Mouse (Mus musculus) forebrain, embryonic 13.5 days (tissue): ENCODE results near the gene Irs1. TPM values are rescaled to one million over a fixed set of nuclear protein-coding genes. Genes with fewer than 3 reads are reported as not detected.

Experiments
- ATAC-seq: fragments of 200-750 bp; cut with Nextera tagmentation; 2 replicates; pipeline ENCODE4 v1.8.0; 2017
- H3K27ac ChIP-seq: fragments of 300-500 bp; sonication (generic); 2 replicates; pipeline ENCODE4 v1.5.1; 2015; ENCODE audit warnings: inconsistent platforms, mild to moderate bottlenecking, moderate library complexity
- H3K27me3 ChIP-seq: fragments of 300-500 bp; sonication (generic); 2 replicates; pipeline ENCODE4 v1.6.1; 2015; ENCODE audit warnings: mild to moderate bottlenecking, inconsistent platforms
- H3K36me3 ChIP-seq: fragments of 300-500 bp; sonication (generic); 2 replicates; pipeline ENCODE4 v1.6.1; 2015; ENCODE audit warnings: mild to moderate bottlenecking, inconsistent platforms; ENCODE audit not compliant: poor library complexity, severe bottlenecking
- H3K4me1 ChIP-seq: fragments of 300-500 bp; sonication (generic); 2 replicates; pipeline ENCODE4 v1.6.1; 2015; ENCODE audit warnings: inconsistent platforms
- H3K4me2 ChIP-seq: fragments of 300-500 bp; sonication (generic); 2 replicates; pipeline ENCODE4 v1.6.1; 2015; ENCODE audit warnings: inconsistent platforms, mild to moderate bottlenecking, moderate library complexity
- H3K4me3 ChIP-seq: fragments of 300-500 bp; sonication (generic); 2 replicates; pipeline ENCODE4 v1.5.1; 2015; ENCODE audit warnings: mild to moderate bottlenecking, inconsistent platforms
- H3K9ac ChIP-seq: fragments of 300-500 bp; sonication (generic); 2 replicates; pipeline ENCODE4 v1.6.1; 2015; ENCODE audit warnings: mild to moderate bottlenecking, inconsistent platforms
- H3K9me3 ChIP-seq: fragments of 300-500 bp; sonication (generic); replicated peaks from 2 replicates; pipeline ENCODE4 v1.6.1; 2016; ENCODE audit warnings: inconsistent platforms
- WGBS: fragments of 180-500 bp; shearing (Covaris S2); methylation state at CpG from one replicate; pipeline ENCODE4 v1.1.7; 2015; 5-methylcytosine and 5-hydroxymethylcytosine counted together
- polyA plus RNA-seq: library from polyadenylated mRNA; unstranded; fragments of >200 nt; fragmentation: Nextera tagmentation; extraction: Ambion mirVana; gene quantifications from 2 replicates; pipeline ENCODE4 v1.2.1, GENCODE M21; 2015

Gene Irs1
- polyA plus RNA-seq, 1 experiment from 2014 or later = 9.0 TPM

- H3K4me1 ChIP-seq = no peaks in the 10 kb centered on the region
- ATAC-seq = no peak
- no peaks in the 10 kb centered on the region for H3K9me3 ChIP-seq
- no peak overlapping the region for H3K4me3 ChIP-seq
- no peaks in the 10 kb centered on the region for H3K27me3 ChIP-seq
- H3K27ac ChIP-seq = no peak overlapping the region
- peaks cover 23% of the 10 kb centered on the region for H3K36me3 ChIP-seq
- no peak overlapping the region for H3K9ac ChIP-seq
- no peak overlapping the region for H3K4me2 ChIP-seq
- WGBS = 87% methylated on average over 3 of the region's 3 CpGs
Observed at GRCm38 (mm10) chr1:82239409-82240201, 51.6 kb downstream of the Irs1 start.

- H3K36me3 ChIP-seq = peaks cover 31% of the 10 kb centered on the region
- ATAC-seq = no peak
- WGBS = 76% methylated on average over 4 of the region's 4 CpGs
- H3K27ac ChIP-seq = no peak overlapping the region
- H3K9ac ChIP-seq = no peak overlapping the region
- H3K4me3 ChIP-seq = no peak overlapping the region
- H3K9me3 ChIP-seq = no peaks in the 10 kb centered on the region
- H3K4me2 ChIP-seq = no peak overlapping the region
- H3K4me1 ChIP-seq = no peaks in the 10 kb centered on the region
- no peaks in the 10 kb centered on the region for H3K27me3 ChIP-seq
Observed at GRCm38 (mm10) chr1:82238245-82238644, 53.0 kb downstream of the Irs1 start.

- H3K9me3 ChIP-seq = no peaks in the 10 kb centered on the region
- no peak overlapping the region for H3K27ac ChIP-seq
- no peak overlapping the region for H3K4me3 ChIP-seq
- peaks cover 31% of the 10 kb centered on the region for H3K36me3 ChIP-seq
- H3K4me1 ChIP-seq = no peaks in the 10 kb centered on the region
- no peak overlapping the region for H3K9ac ChIP-seq
- no peak overlapping the region for H3K4me2 ChIP-seq
- ATAC-seq = no peak
- H3K27me3 ChIP-seq = no peaks in the 10 kb centered on the region
- WGBS = 64% methylated on average over 3 of the region's 3 CpGs
Observed at GRCm38 (mm10) chr1:82235455-82236104, 55.6 kb downstream of the Irs1 start.

GRCm38 (mm10) chr1:82234616-82235015 is 56.6 kb downstream of the Irs1 start:
- no peaks in the 10 kb centered on the region for H3K27me3 ChIP-seq
- ATAC-seq = no peak
- H3K9me3 ChIP-seq = no peaks in the 10 kb centered on the region
- WGBS = 91% methylated on average over 3 of the region's 3 CpGs
- H3K27ac ChIP-seq = no peak overlapping the region
- H3K4me2 ChIP-seq = no peak overlapping the region
- H3K4me1 ChIP-seq = no peaks in the 10 kb centered on the region
- H3K9ac ChIP-seq = no peak overlapping the region
- no peak overlapping the region for H3K4me3 ChIP-seq
- peaks cover 31% of the 10 kb centered on the region for H3K36me3 ChIP-seq

GRCm38 (mm10) chr1:82232812-82233211 is 58.4 kb downstream of the Irs1 start, which contains the start of gene Gm9747:
Gene Gm9747 (plus strand): TSS chr1:82233112.
- Histone ChIP-seq H3K27ac (no peak within 1 kb of the TSS), H3K4me3 (no peak within 1 kb of the TSS), H3K9ac (no peak within 1 kb of the TSS), H3K4me1 (no peaks in the 10 kb centered on the region), H3K9me3 (no peaks in the 10 kb centered on the region), H3K4me2 (no peak within 1 kb of the TSS), H3K36me3 (peaks cover 27% of the 10 kb centered on the region), H3K27me3 (no peaks in the 10 kb centered on the region)
- no peak for ATAC-seq
- 92% methylated on average over 3 of the region's 3 CpGs for WGBS

- Histone ChIP-seq H3K27ac (no peak overlapping the region), H3K4me2 (no peak overlapping the region), H3K36me3 (peaks cover under 1% of the 10 kb centered on the region; the same call in 1 of the 2 replicates), H3K9ac (no peak overlapping the region), H3K9me3 (no peaks in the 10 kb centered on the region), H3K4me3 (no peak overlapping the region), H3K27me3 (no peaks in the 10 kb centered on the region), H3K4me1 (no peaks in the 10 kb centered on the region)
- ATAC-seq = no peak
Observed at GRCm38 (mm10) chr1:82228841-82229240, 62.4 kb downstream of the Irs1 start.

GRCm38 (mm10) chr1:82223042-82223795 is 68.0 kb downstream of the Irs1 start:
- H3K27ac ChIP-seq = no peak overlapping the region
- H3K27me3 ChIP-seq = no peaks in the 10 kb centered on the region
- no peaks in the 10 kb centered on the region for H3K9me3 ChIP-seq
- no peaks in the 10 kb centered on the region for H3K36me3 ChIP-seq
- H3K4me3 ChIP-seq = no peak overlapping the region
- no peak overlapping the region for H3K9ac ChIP-seq
- WGBS = 93% methylated on average over 5 of the region's 5 CpGs
- ATAC-seq = no peak
- H3K4me1 ChIP-seq = 0 out of 2 replicates have a peak, but pooled peaks cover 3% of the 10 kb centered on the region
- H3K4me2 ChIP-seq = no peak overlapping the region

- no peak overlapping the region for H3K4me3 ChIP-seq
- 0 out of 2 replicates have a peak, but pooled peaks cover 3% of the 10 kb centered on the region for H3K4me1 ChIP-seq
- H3K27ac ChIP-seq = no peak overlapping the region
- no peaks in the 10 kb centered on the region for H3K9me3 ChIP-seq
- no peak overlapping the region for H3K4me2 ChIP-seq
- H3K27me3 ChIP-seq = no peaks in the 10 kb centered on the region
- H3K36me3 ChIP-seq = no peaks in the 10 kb centered on the region
- 66% methylated on average over 1 of the region's 1 CpGs for WGBS
- no peak overlapping the region for H3K9ac ChIP-seq
- no peak for ATAC-seq
Observed at GRCm38 (mm10) chr1:82221462-82221861, 69.8 kb downstream of the Irs1 start.

- H3K36me3 ChIP-seq = no peaks in the 10 kb centered on the region
- WGBS = 64% methylated on average over 12 of the region's 12 CpGs
- H3K9ac ChIP-seq = no peak overlapping the region
- H3K9me3 ChIP-seq = no peaks in the 10 kb centered on the region
- no peak overlapping the region for H3K27ac ChIP-seq
- 0 out of 2 replicates have a peak, but pooled peaks cover 3% of the 10 kb centered on the region for H3K4me1 ChIP-seq
- ATAC-seq = no peak
- H3K4me3 ChIP-seq = no peak overlapping the region
- no peaks in the 10 kb centered on the region for H3K27me3 ChIP-seq
- no peak overlapping the region for H3K4me2 ChIP-seq
Observed at GRCm38 (mm10) chr1:82220673-82221396, 70.4 kb downstream of the Irs1 start.

GRCm38 (mm10) chr1:82207511-82207910 is 83.7 kb downstream of the Irs1 start:
- no peaks in the 10 kb centered on the region for H3K27me3 ChIP-seq
- no peak overlapping the region for H3K4me3 ChIP-seq
- no peak overlapping the region for H3K4me2 ChIP-seq
- no peak overlapping the region for H3K27ac ChIP-seq
- H3K4me1 ChIP-seq = no peaks in the 10 kb centered on the region
- peaks cover 4% of the 10 kb centered on the region; the same call in 1 of the 2 replicates for H3K9me3 ChIP-seq
- no peaks in the 10 kb centered on the region for H3K36me3 ChIP-seq
- H3K9ac ChIP-seq = no peak overlapping the region
- no peak for ATAC-seq
- 90% methylated on average over 5 of the region's 5 CpGs for WGBS

GRCm38 (mm10) chr1:82200636-82201035 is 90.6 kb downstream of the Irs1 start:
- WGBS = 88% methylated on average over 7 of the region's 7 CpGs
- no peaks in the 10 kb centered on the region for H3K36me3 ChIP-seq
- no peaks in the 10 kb centered on the region for H3K27me3 ChIP-seq
- H3K9me3 ChIP-seq = no peaks in the 10 kb centered on the region
- peaks cover 4% of the 10 kb centered on the region; the same call in 1 of the 2 replicates for H3K4me1 ChIP-seq
- H3K4me2 ChIP-seq = no peak overlapping the region
- no peak overlapping the region for H3K9ac ChIP-seq
- H3K27ac ChIP-seq = no peak overlapping the region
- no peak for ATAC-seq
- H3K4me3 ChIP-seq = no peak overlapping the region
